Mouse (Mus musculus) urinary bladder, postnatal 14 days (tissue): Measurements from ENCODE around the gene Smtnl2.

Experiments
- DNase-seq: peaks from one replicate; pipeline ENCODE4 v3.0.0; 2021; ENCODE audit warnings: low spot score

Gene Smtnl2

GRCm38 (mm10) chr11:72426884-72427283 is 15.4 kb upstream of the Smtnl2 start:
- no peak for DNase-seq

GRCm38 (mm10) chr11:72425201-72425600 is 13.7 kb upstream of the Smtnl2 start:
- no peak for DNase-seq

DNA sequence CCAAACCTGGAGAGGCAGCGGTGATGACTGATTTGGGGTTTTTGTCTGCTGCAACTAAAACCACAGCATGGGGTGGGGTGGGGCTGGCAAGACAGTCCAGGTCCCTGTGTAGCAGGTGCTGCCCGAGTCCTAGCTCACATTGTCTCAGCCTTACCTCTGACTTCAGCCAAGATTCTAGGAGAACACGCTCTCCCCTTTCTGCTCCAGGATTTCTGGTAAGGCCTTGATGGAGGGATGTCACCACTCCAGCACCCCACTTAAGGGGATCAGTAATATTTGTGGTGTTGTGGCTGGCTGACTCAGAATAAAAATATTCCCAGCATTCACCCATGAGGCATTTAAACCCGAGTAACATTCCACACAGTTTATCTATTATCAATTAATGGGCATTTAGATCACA is 12.2 kb upstream of the Smtnl2 start:
- no peak for DNase-seq

DNA sequence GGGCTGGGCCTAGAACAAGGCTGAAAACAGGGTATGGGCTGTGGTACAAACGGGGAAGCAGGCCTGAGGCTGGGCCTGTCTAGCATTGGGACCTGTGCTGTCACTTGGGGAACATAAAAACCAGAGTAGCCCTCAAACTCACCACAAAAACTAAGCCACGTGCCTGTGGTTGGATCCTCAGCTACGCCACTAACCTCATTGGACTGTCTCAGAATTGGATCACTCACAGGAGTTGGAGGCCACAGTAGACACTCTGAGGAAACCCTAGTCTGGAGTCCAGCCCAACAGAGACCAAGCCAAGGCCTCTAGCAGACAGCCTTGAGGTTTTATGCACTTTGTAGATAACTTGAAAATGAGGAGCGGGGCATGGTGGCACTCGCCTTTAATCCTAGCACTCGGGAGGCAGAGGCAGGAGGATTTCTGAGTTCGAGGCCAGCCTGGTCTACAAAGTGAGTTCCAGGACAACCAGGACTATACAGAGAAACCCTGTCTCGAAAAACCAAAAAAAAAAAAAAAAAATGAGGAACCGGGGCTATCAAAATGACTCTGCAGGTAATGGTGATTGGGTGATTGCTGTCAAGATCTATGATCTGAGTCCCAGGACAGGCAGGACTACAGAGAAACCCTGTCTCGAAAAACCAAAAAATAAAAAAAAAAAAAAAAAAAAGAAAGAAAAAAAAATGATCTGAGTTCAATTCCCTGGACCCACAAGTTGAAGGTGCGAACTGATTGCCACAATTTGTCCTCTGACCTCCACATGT is 10.2 kb upstream of the Smtnl2 start:
- no peak for DNase-seq

GRCm38 (mm10) chr11:72420460-72421122 is 9.1 kb upstream of the Smtnl2 start:
- DNase-seq = no peak

GRCm38 (mm10) chr11:72419006-72419405 is 7.5 kb upstream of the Smtnl2 start:
- DNase-seq = no peak

DNA sequence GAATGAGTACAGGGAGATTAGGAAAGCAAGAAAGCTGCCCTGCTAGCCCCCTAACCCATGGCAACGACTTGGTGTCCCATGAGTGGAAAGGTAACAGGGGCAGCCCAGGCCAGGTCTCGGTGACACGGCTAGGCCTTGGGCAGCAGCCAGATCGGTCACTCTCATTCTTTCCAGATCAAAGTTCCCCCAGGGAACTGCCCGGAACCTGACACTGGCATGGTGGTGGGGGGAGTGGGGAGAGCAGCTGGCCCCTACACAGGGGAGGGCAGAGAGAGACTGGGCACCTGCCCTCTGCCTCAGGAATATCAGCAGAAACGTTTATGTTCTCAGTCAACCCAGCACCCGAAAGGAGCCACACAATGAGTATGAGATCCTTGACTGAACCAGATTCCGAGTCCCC is 6.7 kb upstream of the Smtnl2 start:
- no peak for DNase-seq

- DNase-seq = no peak
Measured at GRCm38 (mm10) chr11:72417376-72417775, 5.9 kb upstream of the Smtnl2 start.

GRCm38 (mm10) chr11:72416666-72417065 is 5.2 kb upstream of the Smtnl2 start:
- DNase-seq = no peak

- no peak for DNase-seq
Measured at GRCm38 (mm10) chr11:72415155-72415554, 3.6 kb upstream of the Smtnl2 start.

GRCm38 (mm10) chr11:72413601-72414190 is 2.2 kb upstream of the Smtnl2 start:
- no peak for DNase-seq

GRCm38 (mm10) chr11:72413016-72413415 is 1.5 kb upstream of the Smtnl2 start:
- peak; percentile 50 for DNase-seq

GRCm38 (mm10) chr11:72411945-72412344 is 432 bp upstream of the Smtnl2 start:
- no peak for DNase-seq

GRCm38 (mm10) chr11:72410521-72411092 is 906 bp downstream of the Smtnl2 start:
- DNase-seq = no peak

DNA sequence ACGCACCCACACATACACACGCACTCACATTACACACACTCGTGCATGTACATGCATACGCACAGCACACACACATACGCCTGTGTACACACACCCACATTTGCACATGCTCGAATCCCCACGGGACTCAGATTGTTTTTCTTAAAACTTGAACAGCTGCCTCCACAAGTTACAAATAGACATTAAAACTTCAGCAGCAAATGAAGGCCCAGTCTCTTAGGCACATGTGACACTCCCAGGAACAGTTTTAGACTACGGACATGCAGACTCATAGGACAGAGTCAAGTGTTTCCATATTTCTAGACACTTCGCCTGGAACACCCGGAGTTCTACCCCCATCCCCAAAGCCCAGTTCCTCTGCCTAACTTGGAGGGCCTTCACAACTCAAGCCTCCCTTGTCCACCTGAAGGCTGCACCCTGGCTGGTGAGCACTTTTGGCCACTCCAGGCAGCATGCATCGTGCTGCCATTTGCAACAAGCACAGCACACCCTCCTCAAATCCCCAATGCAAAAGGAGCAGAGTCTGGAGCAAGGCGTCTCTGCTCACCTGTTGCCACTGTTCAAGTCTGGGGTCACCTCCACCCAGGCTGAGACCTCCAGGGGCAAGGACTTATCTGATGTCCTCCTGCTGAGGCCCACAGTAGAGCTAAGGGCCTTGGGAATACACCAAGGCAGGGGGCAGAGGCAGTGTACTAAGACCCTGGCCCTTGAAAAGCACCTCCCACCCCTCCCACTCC is 1.7 kb downstream of the Smtnl2 start:
- DNase-seq = no peak

DNA sequence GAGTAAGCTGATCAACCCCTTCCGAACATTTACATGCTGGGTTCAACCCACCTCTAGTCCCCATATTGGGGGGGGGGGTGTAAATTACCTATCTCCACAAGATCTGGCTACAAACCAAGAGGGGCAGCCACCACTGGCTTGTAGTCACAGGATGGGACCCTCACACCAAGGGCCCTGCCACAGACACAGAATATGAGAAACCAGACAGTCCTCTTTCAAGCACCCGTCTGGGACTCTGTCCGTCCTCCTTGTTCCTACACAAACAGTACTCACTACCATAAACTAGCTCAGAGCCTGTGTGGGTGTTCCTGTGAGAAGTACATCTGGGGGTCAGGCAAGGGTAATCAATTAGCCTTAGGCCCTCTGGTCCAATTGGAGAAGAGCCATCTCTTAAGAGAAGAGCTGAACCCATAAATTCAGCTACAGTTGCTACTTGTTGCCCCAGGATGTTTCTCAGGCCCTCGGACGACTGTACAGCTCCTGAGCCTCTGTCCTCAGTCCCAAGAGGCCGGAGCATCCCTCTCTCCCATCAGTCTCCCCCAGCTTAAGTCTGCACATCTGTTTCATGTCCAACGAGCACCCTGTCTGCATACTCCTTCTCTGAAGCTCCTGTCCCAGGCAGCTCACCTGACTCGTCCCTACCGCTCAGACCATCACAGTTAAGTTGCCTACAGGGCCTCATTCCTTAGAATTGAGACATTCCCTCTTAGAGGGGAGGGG is 2.9 kb downstream of the Smtnl2 start:
- DNase-seq = no peak

DNA sequence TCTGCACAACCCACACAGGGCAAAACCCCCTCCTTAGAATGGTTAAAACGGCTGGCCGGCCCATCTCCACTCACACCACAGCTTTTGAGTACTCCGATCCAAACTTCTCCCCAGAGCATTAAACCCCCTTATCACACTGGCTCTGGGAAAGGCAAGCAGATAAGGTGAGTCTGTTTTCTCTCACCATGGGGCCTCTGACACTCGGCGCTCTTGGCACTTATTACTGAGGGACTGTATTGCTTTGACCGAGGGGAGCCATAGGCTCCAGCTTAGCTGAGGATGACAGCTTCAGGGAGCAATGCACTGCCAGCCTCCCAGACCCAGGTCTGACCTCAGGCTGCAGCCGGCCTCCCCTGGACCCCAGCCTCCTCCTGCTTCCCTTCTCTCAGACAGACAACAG is 3.9 kb downstream of the Smtnl2 start:
- DNase-seq = no peak

DNA sequence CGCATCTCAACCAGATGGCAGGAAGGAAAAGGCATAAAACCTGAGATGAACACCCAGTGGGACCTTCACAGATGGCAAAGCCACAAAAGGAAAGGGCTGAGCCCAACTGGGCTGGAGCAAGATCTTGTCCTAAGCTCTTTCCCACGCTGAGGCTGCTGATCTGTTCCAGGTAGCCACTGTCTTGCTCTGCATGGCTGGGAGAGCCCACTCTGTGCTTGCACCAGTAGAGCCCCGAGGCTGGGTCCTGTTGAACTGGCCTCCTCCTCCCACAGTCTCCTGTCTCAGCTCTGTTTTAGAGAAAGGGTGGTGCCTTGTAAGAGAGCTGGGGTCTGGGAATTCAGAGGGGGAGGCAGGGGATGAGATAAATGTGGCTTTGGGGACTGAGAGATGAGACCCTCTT is 4.4 kb downstream of the Smtnl2 start:
- DNase-seq = no peak

- DNase-seq = no peak
Measured at GRCm38 (mm10) chr11:72406079-72406675, 5.3 kb downstream of the Smtnl2 start.

- no peak for DNase-seq
Measured at GRCm38 (mm10) chr11:72405532-72405931, 6.0 kb downstream of the Smtnl2 start.

GRCm38 (mm10) chr11:72402969-72403368 is 8.5 kb downstream of the Smtnl2 start:
- DNase-seq = no peak
